Mouse (Mus musculus) adrenal gland, adult (tissue): Measurements from ENCODE around the gene Lrrn3.
A peak's percentile ranks its signal among the peaks of the same experiment; 100 is the strongest.

Experiments
- DNase-seq, 2 experiments: peaks; one replicate each; pipeline ENCODE4 v3.0.0; 2022 to 2023; ENCODE audit warnings: low spot score in 1 of 2; ENCODE audit not compliant: inconsistent age in 2 of 2

The Lrrn3 gene

DNA sequence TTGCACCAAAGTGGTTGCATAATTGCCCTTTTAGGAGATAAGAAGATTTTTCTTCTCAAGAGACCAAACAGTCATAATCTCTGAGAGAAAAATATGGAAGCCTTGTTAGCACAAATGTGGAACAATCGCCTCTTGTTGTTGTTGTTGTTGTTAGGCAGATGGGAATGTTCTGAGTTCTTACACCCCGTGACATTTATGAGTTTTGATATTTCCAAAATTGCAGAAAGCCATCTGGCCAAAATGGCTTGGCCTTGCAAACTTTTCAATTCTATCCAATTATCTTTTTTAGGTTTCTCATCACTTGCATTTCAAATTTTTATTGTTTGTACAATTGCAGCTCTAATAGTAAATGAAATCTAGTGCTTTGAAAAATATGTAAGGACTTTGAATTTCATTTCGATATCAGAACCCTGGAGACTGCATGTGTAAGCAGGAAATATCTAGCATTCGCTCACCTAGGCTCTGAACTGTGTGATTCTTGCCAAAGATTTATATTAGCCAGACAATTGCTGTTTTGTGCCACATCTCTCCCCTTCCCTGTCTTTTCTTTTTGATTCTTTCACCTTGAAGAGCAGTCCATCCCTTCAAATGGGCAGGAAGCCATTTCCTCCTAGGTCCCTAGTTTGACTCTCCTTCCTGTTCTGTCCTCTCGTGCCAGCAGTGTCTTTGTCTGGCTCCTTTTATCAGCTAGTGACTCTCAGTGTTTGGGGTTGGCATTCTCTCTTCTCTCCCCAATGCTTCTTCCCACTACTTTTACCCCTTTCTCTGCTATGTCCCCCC, 49.8 kb downstream of the Lrrn3 start:
- no peak for DNase-seq

DNA sequence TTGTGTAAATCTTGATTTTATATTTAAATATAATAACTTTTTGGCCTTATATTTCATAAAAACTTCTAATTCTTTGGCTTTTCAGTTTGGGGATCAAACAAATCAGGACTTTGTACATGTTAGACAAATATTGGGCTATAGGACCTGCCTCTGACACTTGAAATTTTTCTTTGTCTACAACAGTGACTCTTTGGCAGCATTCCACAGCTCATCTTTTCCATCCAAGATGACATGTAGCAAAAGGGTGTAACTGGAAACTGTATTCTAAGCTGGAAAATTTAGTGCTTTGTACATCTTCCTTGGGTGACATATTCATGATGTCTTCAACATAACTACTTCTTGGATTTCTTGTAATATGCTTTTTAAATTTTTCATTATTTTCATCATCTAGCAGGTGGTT, 57.4 kb downstream of the Lrrn3 start:
- DNase-seq = no peak

GRCm38 (mm10) chr12:41427464-41427863, 58.8 kb downstream of the Lrrn3 start:
- no peak for DNase-seq

DNA sequence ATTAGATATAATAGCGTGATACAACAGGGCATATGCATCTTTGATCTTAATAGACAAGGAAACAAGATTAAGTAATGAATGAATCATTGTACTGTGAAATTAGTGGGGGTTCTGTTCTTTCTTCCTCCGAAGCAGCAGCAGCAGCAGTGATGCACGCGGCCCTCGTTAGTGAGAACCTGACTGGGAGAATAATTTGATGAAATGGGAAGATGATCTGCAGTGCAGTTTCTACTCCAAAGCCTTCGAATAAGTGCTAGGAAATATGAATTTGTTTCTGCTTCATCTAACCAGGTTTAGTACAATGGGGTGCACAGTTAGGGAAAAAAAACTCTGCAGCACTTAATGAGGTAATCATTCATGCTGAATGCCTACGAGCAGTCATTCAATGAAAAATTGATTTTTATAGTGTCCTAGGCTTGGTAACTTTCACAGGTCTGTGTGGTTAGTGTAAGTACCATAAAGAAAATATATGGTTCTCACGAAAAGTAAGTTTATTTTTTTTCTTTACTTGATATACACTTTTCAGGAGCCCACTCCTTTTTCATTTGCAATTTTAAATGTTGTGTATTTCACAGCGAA, 61.0 kb downstream of the Lrrn3 start:
- peak in 1 of 2 experiments; percentile 28 for DNase-seq

DNA sequence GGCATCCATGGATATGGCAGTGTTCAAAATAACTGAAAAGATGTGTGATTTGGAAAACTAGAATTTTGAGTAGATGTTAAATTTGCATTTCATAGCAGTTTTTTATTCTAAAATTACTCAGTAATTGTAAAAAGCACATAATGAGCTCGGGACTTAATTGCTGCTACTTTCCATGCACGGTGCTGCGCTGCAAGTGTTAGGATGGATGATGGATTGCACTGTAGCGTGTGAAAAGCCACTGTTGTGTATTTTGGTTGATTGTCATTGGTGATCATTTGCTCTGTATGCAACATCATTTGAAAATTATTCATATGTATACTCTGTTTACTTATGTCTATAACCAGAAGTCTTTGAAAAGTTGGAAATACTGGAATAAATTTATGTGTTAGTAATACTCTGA, 68.3 kb downstream of the Lrrn3 start:
- no peak for DNase-seq

DNA sequence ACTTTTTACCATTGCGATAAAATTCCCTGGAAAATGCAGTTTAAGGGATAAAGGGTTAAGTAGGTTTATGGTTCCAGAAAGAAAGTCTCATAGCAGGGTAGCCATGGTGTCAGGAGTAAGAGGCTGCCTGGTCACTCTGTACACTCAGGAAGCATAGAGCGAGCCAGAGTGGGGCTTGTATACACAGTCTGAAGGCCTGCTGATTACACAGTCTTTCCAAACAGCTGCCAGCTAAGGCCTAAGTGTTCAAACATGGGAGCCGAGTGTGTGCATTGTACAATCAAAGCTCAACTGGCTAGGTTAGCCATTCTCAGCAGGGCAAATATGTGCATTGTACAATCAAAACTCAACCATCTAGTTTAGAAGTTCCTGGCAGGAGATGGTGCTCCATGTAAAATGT, 69.1 kb downstream of the Lrrn3 start:
- no peak for DNase-seq

DNA sequence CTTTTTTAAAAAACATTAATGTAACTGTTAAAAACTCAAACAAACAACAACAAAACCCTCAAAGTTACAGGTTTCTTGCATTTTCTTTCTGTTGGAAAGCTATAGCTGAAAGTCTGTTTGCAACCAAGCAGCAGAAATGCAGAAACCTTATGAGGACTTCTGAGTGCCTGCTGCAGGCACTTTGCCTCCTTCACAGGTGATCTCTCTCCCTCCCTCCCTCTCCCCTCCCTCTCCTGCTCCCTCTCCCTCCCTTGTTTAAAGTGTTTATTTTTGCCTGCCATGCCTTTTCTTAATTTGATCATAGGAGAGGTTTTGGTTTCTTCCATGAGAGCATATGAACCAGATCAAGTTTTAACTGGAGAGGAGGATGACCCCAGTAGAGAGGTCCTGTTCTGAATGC, 69.6 kb downstream of the Lrrn3 start:
- DNase-seq = no peak

DNA sequence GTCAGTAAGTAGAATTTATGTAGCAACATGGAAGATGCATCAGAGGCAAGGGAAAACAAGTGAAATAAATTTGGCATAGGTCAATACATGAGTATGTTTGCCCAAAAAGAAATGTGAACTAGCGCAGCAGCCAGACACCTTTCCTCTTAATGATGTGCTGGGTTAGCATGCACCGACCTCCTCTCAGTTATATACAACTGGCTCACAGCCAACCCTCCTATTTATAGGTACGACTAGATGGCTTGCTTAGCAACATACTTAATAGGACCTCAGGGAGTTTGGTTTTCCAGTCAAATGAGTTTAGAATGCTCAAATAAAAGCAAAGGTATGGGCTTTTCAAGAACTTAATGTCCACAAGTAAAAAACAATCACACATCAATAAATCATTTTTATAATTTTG, 76.8 kb downstream of the Lrrn3 start:
- DNase-seq = no peak

DNA sequence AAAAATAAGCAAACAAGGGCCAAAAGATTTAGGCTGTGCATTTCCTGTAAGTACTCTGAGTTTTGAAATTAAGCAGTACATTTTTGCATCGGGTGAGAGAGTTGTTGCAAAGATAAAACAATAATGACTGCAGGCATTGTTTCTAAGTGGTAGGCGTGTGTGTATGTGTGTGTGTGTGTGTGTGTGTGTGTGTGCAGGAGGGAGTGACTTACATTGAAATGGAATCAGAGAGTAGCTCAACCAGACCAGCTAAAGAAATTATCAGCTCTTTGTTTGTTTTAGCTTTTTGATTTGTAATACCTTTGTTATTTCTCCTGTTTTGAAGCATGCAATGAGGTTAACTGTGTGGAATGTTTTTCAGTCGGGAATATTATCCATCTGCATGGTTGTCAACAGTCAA, 84.3 kb downstream of the Lrrn3 start:
- no peak for DNase-seq
